ENCODE assay signal across 25 mouse cellular contexts in the genomic region with DNA sequence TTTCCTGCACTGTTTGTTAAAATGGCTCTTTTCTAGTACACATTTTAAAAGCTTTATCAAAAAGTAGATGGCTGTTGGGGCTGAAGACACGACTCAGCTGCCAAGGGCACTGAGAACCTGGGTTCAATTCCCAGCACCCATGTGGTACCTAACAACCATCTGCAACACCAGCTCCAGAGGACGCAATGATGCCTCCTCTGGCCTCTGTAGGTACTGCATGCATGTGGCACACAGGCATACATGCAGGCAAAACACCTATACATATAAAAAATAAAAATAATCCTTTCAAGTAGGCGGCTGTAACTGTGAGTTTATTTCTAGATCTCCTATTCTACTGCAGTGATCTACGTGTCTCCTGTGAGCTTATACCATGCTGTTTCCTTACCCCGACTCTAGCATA.
DNase-seq lines count a peak whose midpoint lies in the region; ATAC-seq and TF ChIP-seq lines count a peak whose summit lies in the region.
"Had no signal": no experiment of that assay in that cellular context is flagged by ENCODE, and none has a peak within 500 bp of the region (broad histone marks: within the 10 kb centered on the region; RNA-seq: fewer than 3 reads in every experiment).

No protein-coding gene starts in this region.

- no peak overlapping the region for H3K9ac ChIP-seq in forebrain, embryonic 14.5 days (ENCODE audit: low read length)
- H3K9ac ChIP-seq: forebrain, postnatal 0 days; hindbrain, embryonic 13.5 days; intestine, embryonic 15.5 days; lung, embryonic 15.5 days; midbrain, embryonic 13.5 days; neural tube, embryonic 13.5 days; stomach, embryonic 15.5 days had no signal

- no peak overlapping the region for H3K4me3 ChIP-seq in layer of hippocampus, adult 2 months
- H3K4me3 ChIP-seq in forebrain, embryonic 14.5 days (ENCODE audit: low read depth, low read length) = no peak overlapping the region
- no peak overlapping the region for H3K4me3 ChIP-seq in hindbrain, embryonic 10.5 days
- H3K4me3 ChIP-seq: gastrocnemius, adult 2 months; hindbrain, embryonic 13.5 days; intestine, embryonic 15.5 days; lung, embryonic 15.5 days; midbrain, embryonic 13.5 days; neural tube, embryonic 13.5 days; stomach, embryonic 15.5 days had no signal

- peak; percentile 50 for TF ChIP-seq CTCF in layer of hippocampus, adult 2 months (conservative IDR thresholded peaks at IDR 0.05)

- H3K4me2 ChIP-seq in forebrain, embryonic 14.5 days (ENCODE audit: low read length) = no peak overlapping the region
- H3K4me2 ChIP-seq: heart, embryonic 11.5 days; hindbrain, embryonic 13.5 days; intestine, embryonic 15.5 days; lung, embryonic 15.5 days; midbrain, embryonic 13.5 days; neural tube, embryonic 13.5 days; stomach, embryonic 15.5 days had no signal

- no peak overlapping the region for H3K27ac ChIP-seq in layer of hippocampus, adult 2 months
- no peak overlapping the region for H3K27ac ChIP-seq in forebrain, embryonic 14.5 days (ENCODE audit: low read depth, low read length)
- no peak overlapping the region for H3K27ac ChIP-seq in hindbrain, embryonic 10.5 days
- H3K27ac ChIP-seq: gastrocnemius, adult 2 months; hindbrain, embryonic 13.5 days; intestine, embryonic 15.5 days; kidney, postnatal 0 days; lung, embryonic 15.5 days; midbrain, embryonic 13.5 days; neural tube, embryonic 13.5 days; stomach, embryonic 15.5 days had no signal

- H3K36me3 ChIP-seq in forebrain, embryonic 14.5 days (ENCODE audit: control insufficient read depth, insufficient read depth, low read length) = no peaks in the 10 kb centered on the region
- no peaks in the 10 kb centered on the region for H3K36me3 ChIP-seq in hindbrain, embryonic 10.5 days
- H3K36me3 ChIP-seq: hindbrain, embryonic 13.5 days; intestine, embryonic 15.5 days; lung, embryonic 15.5 days; midbrain, embryonic 13.5 days; neural tube, embryonic 13.5 days; stomach, embryonic 15.5 days had no signal

- ATAC-seq in forebrain, embryonic 14.5 days = no peak
- ATAC-seq: activated CD4-positive, CD25-positive, alpha-beta regulatory T cell, adult 4 months; forebrain, postnatal 0 days; intestine, embryonic 15.5 days; midbrain, embryonic 13.5 days had no signal

- no peaks in the 10 kb centered on the region for H3K4me1 ChIP-seq in forebrain, embryonic 14.5 days (ENCODE audit: control insufficient read depth, insufficient read depth, low read length)
- no peaks in the 10 kb centered on the region for H3K4me1 ChIP-seq in hindbrain, embryonic 10.5 days (replicated peaks)
- H3K4me1 ChIP-seq: hindbrain, embryonic 13.5 days; intestine, embryonic 15.5 days; lung, embryonic 15.5 days; midbrain, embryonic 13.5 days; neural tube, embryonic 13.5 days; stomach, embryonic 15.5 days had no signal

- DNase-seq in layer of hippocampus, adult 2 months (ENCODE audit: low spot score in 2 of 2) = no peak
- no peak for DNase-seq in layer of hippocampus, adult 9-10 months (ENCODE audit: low spot score)
- peak; percentile 40 for DNase-seq in thymus, postnatal 4 days
- no peak for DNase-seq in thymus, postnatal 14 days
- DNase-seq in ZHBTc4 (ENCODE audit: low read depth, low spot score) = peak; percentile 56
- DNase-seq in spleen, postnatal 4 days (ENCODE audit: low spot score in 2 of 2) = no peak
- no peak for DNase-seq in forebrain, embryonic 14.5 days (ENCODE audit: low spot score)
- no peak for DNase-seq in hindbrain, embryonic 10.5 days (ENCODE audit: low spot score)
- DNase-seq: adrenal gland, postnatal 14 days; cerebellum, adult 11 months; forebrain, postnatal 0 days; gastrocnemius, adult 2 months; heart, postnatal 10 days; layer of hippocampus, postnatal 36 days; right cerebral cortex, adult 18-20 months; spleen, adult 18-20 months had no signal

- WGBS in forebrain, embryonic 14.5 days = 93% methylated on average over 5 of the region's 5 CpGs
- WGBS in hindbrain, embryonic 10.5 days = 89% methylated on average over 5 of the region's 5 CpGs

- no peaks in the 10 kb centered on the region for H3K9me3 ChIP-seq in forebrain, embryonic 14.5 days (replicated peaks; ENCODE audit: control insufficient read depth, low read length)
- H3K9me3 ChIP-seq in hindbrain, embryonic 10.5 days = no peaks in the 10 kb centered on the region
- H3K9me3 ChIP-seq: hindbrain, embryonic 13.5 days; intestine, embryonic 15.5 days; lung, embryonic 15.5 days; midbrain, embryonic 13.5 days; neural tube, embryonic 13.5 days; stomach, embryonic 15.5 days had no signal

- H3K27me3 ChIP-seq in forebrain, embryonic 14.5 days (replicated peaks; ENCODE audit: control insufficient read depth, insufficient read depth, low read length) = no peaks in the 10 kb centered on the region
- H3K27me3 ChIP-seq in hindbrain, embryonic 10.5 days (ENCODE audit: insufficient read depth, poor library complexity, severe bottlenecking) = no peaks in the 10 kb centered on the region
- H3K27me3 ChIP-seq: hindbrain, embryonic 13.5 days; intestine, embryonic 15.5 days; lung, embryonic 15.5 days; midbrain, embryonic 13.5 days; neural tube, embryonic 13.5 days; stomach, embryonic 15.5 days had no signal

Comparison
In these comparisons a context has a peak if more than half of its experiments do, and no peak if none do; other contexts are left out.
1. DNase-seq: peak in thymus, postnatal 4 days (single experiment) and ZHBTc4 (single experiment); none in layer of hippocampus, adult 2 months (0 of 2), layer of hippocampus, adult 9-10 months (single experiment), thymus, postnatal 14 days (single experiment), spleen, postnatal 4 days (0 of 2), forebrain, embryonic 14.5 days (single experiment) and hindbrain, embryonic 10.5 days (single experiment).